Mouse (Mus musculus): ENCODE measurements at regions not wholly inside any gene's neighbourhood (a gene's known extent, or its start where the extent isn't known, plus 50 kb on each side); places are given as distances from the start of the nearest gene placed in this dataset.

- no peak for TF ChIP-seq CTCF (IDR thresholded peaks at IDR 0.05; ENCODE audit: low read depth)
- H3K9ac ChIP-seq (ENCODE audit: low read depth, low read length): no peak overlapping the region
These were observed 1209.8 kb downstream of the Olfm4 start for GRCm38 (mm10) chr14:81193689-81194088.

GRCm38 (mm10) chr14:81195657-81196353 is 1211.9 kb downstream of the Olfm4 start:
- Histone ChIP-seq H3K9me3 (ENCODE audit: control insufficient read depth) (no peaks in the 10 kb centered on the region), H3K27me3 (replicated peaks; ENCODE audit: control insufficient read depth, insufficient read depth, low read length) (no peaks in the 10 kb centered on the region), H3K9ac (ENCODE audit: low read depth, low read length) (no peak overlapping the region), H3K4me3 (ENCODE audit: low read depth, low read length) (no peak overlapping the region), H3K36me3 (ENCODE audit: control insufficient read depth, insufficient read depth) (no peaks in the 10 kb centered on the region), H3K4me2 (replicated peaks; ENCODE audit: low read depth) (no peak overlapping the region), H3K4me1 (replicated peaks; ENCODE audit: control insufficient read depth, insufficient read depth, low read length) (no peaks in the 10 kb centered on the region), H3K27ac (ENCODE audit: low read depth, low read length) (no peak overlapping the region)
- WGBS: 39% methylated on average over 1 of the region's 1 CpGs
- ATAC-seq: no peak
- no peak for TF ChIP-seq CTCF (IDR thresholded peaks at IDR 0.05; ENCODE audit: low read depth)

More at GRCm38 (mm10) chr14:81193689-81194088, 1209.8 kb downstream of the Olfm4 start:
- no peaks in the 10 kb centered on the region for H3K4me1 ChIP-seq (replicated peaks; ENCODE audit: control insufficient read depth, insufficient read depth, low read length)
- peak; percentile 69 for ATAC-seq
- no peaks in the 10 kb centered on the region for H3K9me3 ChIP-seq (ENCODE audit: control insufficient read depth)
- no peaks in the 10 kb centered on the region for H3K27me3 ChIP-seq (replicated peaks; ENCODE audit: control insufficient read depth, insufficient read depth, low read length)
- H3K27ac ChIP-seq (ENCODE audit: low read depth, low read length): no peak overlapping the region
- 27% methylated on average over 3 of the region's 3 CpGs for WGBS
- H3K4me2 ChIP-seq (replicated peaks; ENCODE audit: low read depth): no peak overlapping the region
- H3K4me3 ChIP-seq (ENCODE audit: low read depth, low read length): no peak overlapping the region
- no peaks in the 10 kb centered on the region for H3K36me3 ChIP-seq (ENCODE audit: control insufficient read depth, insufficient read depth)
